Mouse (Mus musculus) kidney, postnatal 14 days (tissue): ENCODE results near the gene Igflr1.

Experiments used
- DNase-seq: peaks from one replicate; pipeline ENCODE4 v3.0.0; 2022; ENCODE audit warnings: mixed read lengths

Gene Igflr1

DNA sequence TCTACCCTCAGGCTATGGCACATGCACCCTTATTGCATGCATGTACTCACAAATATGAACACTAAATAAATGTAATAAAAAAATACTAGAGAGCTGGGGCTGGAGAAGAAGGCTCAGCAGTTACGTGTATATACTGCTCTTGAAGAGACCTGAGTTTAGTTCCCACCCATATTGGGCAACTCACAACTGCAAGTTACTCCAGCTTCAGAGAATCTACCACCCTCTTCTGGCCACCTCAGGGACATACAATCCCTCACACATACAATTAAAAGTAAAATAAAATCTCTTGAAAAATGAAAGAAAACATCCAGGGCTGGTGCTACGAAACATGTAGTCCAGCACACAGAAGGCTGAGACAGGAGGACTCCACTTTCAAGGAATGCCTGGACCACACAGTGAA, 49.2 kb downstream of the Igflr1 start:
- DNase-seq = no peak

DNA sequence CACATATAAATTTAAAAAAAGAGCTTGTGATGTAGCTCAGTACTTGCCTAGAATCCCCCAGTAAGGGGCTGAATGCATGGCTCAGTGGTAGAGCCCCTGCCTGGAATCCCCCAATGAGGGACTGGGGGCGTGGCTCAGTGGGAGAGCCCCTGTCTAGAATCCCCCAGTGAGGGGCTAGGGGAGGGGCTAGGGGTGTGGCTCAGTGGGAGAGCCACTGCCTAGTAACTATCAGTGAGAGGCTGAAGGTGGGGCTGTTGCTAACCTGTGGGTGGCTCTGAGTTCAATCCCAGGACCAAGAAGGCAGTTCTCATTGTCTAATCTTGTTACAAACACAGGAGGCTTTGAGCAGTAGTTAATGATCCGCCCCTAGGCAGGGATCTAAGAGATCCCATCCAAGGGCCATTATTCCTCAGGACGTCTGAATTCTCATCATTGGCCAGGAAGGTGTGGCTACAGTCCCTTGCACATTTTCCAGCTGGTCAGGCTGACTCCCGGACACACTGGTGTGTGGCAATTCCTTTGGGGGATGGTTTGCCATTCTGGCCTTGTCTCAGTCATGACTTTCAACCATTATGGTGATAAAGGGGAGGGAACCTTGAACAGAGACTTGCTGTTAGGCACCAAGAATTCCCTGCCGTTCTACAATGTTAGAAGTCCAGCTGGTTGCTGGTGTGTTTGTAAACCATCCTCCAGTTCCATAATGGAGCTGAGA, 50.0 kb downstream of the Igflr1 start:
- no peak for DNase-seq
